Mouse (Mus musculus) erythroblast, embryonic 14.5 days (primary cell): ENCODE measurements around the gene Yes1.
"Not testable (repeated sequence)": the region's sequence is repeated elsewhere in the genome, so short reads cannot be mapped to it uniquely, and the experiment has no call there.

Experiments
- GATA1 ChIP-seq: IDR thresholded peaks from 2 replicates; pipeline ENCODE4 v1.6.1; 2012; ENCODE audit warnings: low read length, inconsistent platforms, mixed read lengths
- TAL1 ChIP-seq: IDR thresholded peaks from 3 replicates; pipeline ENCODE4 v1.6.1; 2012; ENCODE audit warnings: low read length, inconsistent platforms, mixed read lengths

- not testable (repeated sequence) for TF ChIP-seq TAL1, GATA1
Measured at GRCm38 (mm10) chr5:32722711-32723110, 111.7 kb downstream of the Yes1 start.
